ENCODE assay signal across 25 mouse cellular contexts in the genomic region with DNA sequence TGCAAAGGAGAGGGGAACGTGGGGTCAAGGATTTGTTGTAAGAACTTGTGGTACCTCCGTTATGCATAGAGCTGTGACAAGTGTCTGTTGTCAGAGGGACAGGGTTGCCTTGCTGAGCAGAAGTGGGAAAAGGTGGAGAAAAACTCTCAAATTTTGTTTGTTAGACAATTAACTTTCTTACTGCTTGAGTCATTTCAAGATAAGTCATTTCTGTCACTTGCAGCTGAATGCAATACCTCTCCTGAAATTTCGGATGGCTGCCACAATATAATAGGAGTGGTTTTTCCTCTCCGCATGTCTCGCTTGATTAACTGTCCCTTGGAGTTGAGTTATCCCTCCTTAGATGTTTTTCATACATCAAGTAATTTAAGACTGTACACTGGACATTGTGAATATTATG. TPM values are rescaled to one million over a fixed set of nuclear protein-coding genes. Genes with fewer than 3 reads are reported as not detected.
"Had no signal": no experiment of that assay in that cellular context is flagged by ENCODE, and none has a peak within 500 bp of the region (broad histone marks: within the 10 kb centered on the region; RNA-seq: fewer than 3 reads in every experiment).

No protein-coding gene starts in this region.

- H3K9me3 ChIP-seq: embryonic facial prominence, embryonic 10.5 days; embryonic facial prominence, embryonic 12.5 days; embryonic facial prominence, embryonic 13.5 days; embryonic facial prominence, embryonic 15.5 days; forebrain, embryonic 10.5 days; forebrain, embryonic 12.5 days; forebrain, embryonic 13.5 days; forebrain, embryonic 15.5 days; heart, embryonic 10.5 days had no signal

- H3K36me3 ChIP-seq: embryonic facial prominence, embryonic 10.5 days; embryonic facial prominence, embryonic 12.5 days; embryonic facial prominence, embryonic 13.5 days; embryonic facial prominence, embryonic 15.5 days; forebrain, embryonic 10.5 days; forebrain, embryonic 12.5 days; forebrain, embryonic 15.5 days; heart, embryonic 10.5 days had no signal

- H3K27me3 ChIP-seq: embryonic facial prominence, embryonic 12.5 days; embryonic facial prominence, embryonic 13.5 days; embryonic facial prominence, embryonic 15.5 days; forebrain, embryonic 12.5 days; forebrain, embryonic 13.5 days; forebrain, embryonic 15.5 days had no signal

- DNase-seq: cerebellum, adult 9-10 months; cerebellum, adult 9-11 months; cerebellum, postnatal 10 days; cerebellum, postnatal 14 days; cerebellum, postnatal 25 days; cerebellum, postnatal 36 days; embryo, embryonic 11 days; forebrain, postnatal 0 days; gastrocnemius, postnatal 10 days; gastrocnemius, postnatal 14 days; gastrocnemius, postnatal 25 days; gastrocnemius, postnatal 36 days; heart, adult 11 months; heart, adult 18-20 months; heart, adult 2 months had no signal

- H3K27ac ChIP-seq: embryonic facial prominence, embryonic 10.5 days; embryonic facial prominence, embryonic 12.5 days; embryonic facial prominence, embryonic 13.5 days; embryonic facial prominence, embryonic 15.5 days; forebrain, embryonic 10.5 days; forebrain, embryonic 12.5 days; forebrain, embryonic 13.5 days; forebrain, embryonic 15.5 days; heart, adult 2 months; heart, embryonic 10.5 days had no signal

- H3K4me1 ChIP-seq: embryonic facial prominence, embryonic 12.5 days; embryonic facial prominence, embryonic 15.5 days; forebrain, embryonic 12.5 days; forebrain, embryonic 15.5 days; heart, embryonic 10.5 days had no signal

- H3K4me3 ChIP-seq: embryonic facial prominence, embryonic 10.5 days; embryonic facial prominence, embryonic 12.5 days; embryonic facial prominence, embryonic 13.5 days; embryonic facial prominence, embryonic 15.5 days; erythroblast, embryonic 14.5 days; forebrain, embryonic 10.5 days; forebrain, embryonic 12.5 days; forebrain, embryonic 13.5 days; forebrain, embryonic 15.5 days; heart, adult 2 months; heart, embryonic 10.5 days had no signal

- H3K9ac ChIP-seq: embryonic facial prominence, embryonic 12.5 days; embryonic facial prominence, embryonic 13.5 days; embryonic facial prominence, embryonic 15.5 days; forebrain, embryonic 12.5 days; forebrain, embryonic 13.5 days; forebrain, embryonic 15.5 days; forebrain, postnatal 0 days had no signal

- H3K4me2 ChIP-seq: embryonic facial prominence, embryonic 12.5 days; embryonic facial prominence, embryonic 13.5 days; embryonic facial prominence, embryonic 15.5 days; forebrain, embryonic 12.5 days; forebrain, embryonic 13.5 days; forebrain, embryonic 15.5 days had no signal

RNA-seq across cellular contexts. Expression of a gene that starts 20.1 kb away (rescaled TPM):
- polyA plus RNA-seq: erythroblast, embryonic 14.5 days had no signal
